Mouse (Mus musculus): ENCODE measurements at regions not wholly inside any gene's neighbourhood (a gene's known extent, or its start where the extent isn't known, plus 50 kb on each side); places are given as distances from the start of the nearest gene placed in this dataset.

DNA sequence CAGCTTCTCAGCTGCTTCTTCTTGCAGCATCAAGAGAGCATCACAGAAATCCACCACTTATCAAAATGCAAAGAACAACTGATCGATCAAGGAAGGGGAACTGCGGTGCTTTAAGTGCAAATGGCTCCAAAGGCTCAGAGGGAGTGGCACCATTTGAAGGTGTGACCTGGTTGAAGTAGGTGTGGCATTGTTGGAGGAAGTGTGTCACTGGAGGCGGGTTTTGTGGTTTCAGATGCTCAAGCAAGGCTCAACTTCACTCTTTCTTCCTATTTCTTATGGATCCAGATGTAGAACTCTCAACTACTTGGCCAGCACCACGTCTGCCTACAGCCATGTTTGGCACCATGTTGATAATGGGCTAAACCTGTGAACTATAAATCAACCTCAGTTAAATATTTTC, 334.5 kb downstream of the Lpin1 start:
- no peak for ATAC-seq (replicated peaks; ENCODE audit: low FRiP score, poor library complexity, severe bottlenecking)

DNA sequence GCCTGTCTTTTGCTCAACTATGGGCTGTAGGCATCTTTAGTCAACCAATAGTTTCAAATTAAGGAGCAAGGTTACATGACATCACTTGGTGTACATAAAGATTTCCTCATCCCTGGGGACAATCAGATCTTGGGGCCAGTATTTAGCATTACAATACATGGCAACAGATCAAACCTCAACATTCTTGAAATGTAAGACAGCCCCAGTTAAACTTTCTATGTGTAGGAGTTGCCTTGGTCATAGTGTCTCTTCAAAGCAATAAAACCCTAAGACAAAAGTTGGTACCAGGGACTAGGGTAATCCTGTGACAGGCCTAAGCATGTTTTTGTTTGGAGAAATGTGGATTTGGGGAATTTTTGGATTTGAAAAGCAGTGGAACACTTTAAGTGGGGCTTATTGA, 338.3 kb downstream of the Lpin1 start:
- no peak for ATAC-seq (replicated peaks; ENCODE audit: low FRiP score, poor library complexity, severe bottlenecking)

DNA sequence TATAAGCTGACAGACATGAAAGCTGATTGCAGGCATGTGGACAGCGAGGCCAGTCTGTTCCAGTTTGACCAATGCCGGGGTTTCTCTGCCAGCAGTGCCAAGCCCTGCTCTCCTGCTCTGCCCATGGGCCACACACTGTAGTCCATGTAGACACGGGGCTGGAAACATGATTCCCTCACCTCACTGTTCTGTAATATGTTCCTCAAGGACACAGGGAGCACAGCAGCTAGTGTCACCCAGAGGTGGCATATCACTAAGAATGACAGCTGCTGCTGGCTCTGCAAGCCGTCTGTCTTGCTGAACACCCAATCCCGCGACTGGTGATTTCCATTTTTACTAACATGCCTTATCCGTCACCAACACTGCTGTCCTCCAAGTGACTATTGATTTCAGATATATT, 339.9 kb downstream of the Lpin1 start:
- no peak for ATAC-seq (replicated peaks; ENCODE audit: low FRiP score, poor library complexity, severe bottlenecking)

DNA sequence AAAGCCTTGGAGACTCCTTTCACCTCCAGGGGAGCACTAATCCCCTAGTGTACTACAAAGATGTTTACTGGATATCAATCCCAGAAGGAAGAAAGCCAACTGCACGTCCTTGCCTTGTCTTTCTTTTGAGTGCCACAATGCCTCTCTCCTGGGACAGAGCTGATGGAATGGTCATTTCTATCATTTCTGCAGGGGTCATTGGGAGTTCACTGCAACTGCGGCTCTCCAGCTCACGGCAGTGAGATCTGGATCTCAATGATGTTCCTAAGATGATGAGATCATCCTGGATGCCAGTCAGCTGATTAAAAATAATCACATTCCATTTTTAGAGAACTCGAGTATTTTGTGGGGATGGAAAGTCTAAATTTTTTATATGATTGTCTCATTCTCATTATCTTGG, 341.1 kb downstream of the Lpin1 start:
- no peak for ATAC-seq (replicated peaks; ENCODE audit: low FRiP score, poor library complexity, severe bottlenecking)

DNA sequence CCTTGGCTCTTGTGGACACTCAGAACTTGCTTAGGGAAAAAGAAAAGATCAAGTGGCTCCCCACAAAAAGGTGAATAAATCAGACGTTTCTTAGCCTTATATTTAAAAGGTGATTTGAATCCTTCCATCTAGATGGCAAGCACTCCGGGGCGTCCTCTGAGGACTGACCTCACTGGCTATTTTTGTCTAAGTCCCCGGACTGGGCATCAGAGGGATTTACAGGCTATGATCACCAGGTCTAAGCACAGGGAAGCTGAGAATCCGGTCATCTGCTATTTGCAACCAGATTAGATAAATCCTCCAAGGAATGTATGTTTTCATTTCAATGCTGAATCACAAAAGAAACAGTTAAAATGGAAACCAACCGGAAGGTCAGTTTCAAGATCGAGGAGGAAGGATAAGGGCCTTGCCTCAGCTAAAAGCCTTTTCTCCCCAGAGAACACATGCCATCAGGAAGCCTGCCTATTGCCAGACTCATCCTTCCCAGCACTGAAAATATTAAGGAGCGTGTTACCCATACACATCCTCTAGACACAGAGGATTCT, 342.1 kb downstream of the Lpin1 start:
- ATAC-seq (replicated peaks; ENCODE audit: low FRiP score, poor library complexity, severe bottlenecking) = no peak

DNA sequence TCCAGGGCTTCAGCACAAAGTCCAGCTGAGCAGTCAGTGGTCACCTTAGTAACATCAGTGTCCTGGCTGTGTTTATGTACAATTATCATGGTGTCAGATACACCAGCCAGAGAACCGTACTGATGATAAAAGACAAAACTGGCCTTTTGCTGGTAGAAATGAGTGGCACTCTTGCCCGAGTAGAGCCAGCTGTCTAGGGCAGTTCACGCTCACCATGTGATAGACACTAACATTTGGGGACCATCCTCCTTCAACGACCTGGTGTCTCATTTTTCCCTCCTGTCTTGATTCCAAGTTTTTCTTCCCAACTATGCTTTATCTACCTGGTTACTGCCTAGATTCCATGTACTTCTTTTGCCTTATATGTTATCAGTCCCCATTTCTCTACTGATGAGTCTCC, 349.3 kb downstream of the Lpin1 start:
- ATAC-seq (replicated peaks; ENCODE audit: low FRiP score, poor library complexity, severe bottlenecking) = no peak

DNA sequence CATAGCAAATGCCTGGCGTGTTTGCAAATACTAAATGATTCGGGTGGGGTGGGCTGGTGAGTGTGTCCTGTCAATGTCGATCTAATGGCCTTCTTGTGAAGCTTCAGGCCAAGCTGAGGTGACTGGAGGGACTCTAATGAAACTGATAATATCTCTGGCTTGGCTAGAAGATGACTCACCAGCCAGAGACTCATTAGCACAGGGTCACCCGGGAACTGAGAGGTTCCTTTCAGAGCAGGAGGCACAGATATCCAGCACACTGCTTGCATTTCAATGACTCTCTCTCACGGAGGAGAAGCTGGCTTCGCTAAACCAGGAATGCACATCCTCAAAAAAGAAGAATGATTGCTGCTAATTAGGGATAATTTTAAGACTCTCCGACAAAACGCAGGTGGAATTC, 349.8 kb downstream of the Lpin1 start:
- no peak for ATAC-seq (replicated peaks; ENCODE audit: low FRiP score, poor library complexity, severe bottlenecking)

DNA sequence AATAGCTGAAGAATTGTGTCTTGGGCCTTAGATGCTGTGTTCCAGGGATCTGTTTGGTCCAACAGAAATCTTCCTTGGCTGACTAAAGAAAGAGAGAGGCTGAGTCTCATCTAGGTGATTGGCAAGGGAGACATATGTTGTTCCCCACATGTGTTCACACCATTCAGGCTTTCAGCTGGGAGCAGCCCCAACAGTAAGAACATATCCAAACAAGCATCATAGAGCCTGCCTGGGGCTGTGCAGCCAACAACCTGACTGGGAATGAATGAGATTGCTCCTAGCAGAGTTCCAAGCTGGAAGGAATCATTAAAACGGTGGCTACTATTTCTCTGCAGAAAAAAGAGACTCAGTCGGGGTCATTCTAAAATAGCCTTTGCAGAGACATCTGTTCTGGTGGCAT, 350.3 kb downstream of the Lpin1 start:
- no peak for ATAC-seq (replicated peaks; ENCODE audit: low FRiP score, poor library complexity, severe bottlenecking)

DNA sequence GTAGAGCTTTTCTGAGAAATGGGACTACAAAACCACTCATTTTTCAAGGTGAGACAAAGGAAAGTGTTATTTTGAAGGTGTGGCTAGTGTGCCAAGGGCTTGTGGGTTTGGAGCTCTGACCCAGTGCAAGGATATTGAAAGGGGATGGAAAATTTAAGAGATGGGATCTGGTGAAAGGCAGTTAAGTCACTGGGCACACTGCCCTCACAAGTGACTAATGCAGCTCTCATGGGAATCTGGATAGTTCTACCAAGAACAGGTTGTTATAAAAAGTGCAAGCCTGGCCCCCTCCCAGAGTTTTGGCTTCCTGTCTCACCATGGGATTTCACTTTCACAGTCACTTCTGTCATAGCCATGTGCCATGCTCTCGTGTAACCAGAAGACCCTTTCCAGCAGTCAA, 360.1 kb downstream of the Lpin1 start:
- no peak for ATAC-seq (replicated peaks; ENCODE audit: low FRiP score, poor library complexity, severe bottlenecking)

DNA sequence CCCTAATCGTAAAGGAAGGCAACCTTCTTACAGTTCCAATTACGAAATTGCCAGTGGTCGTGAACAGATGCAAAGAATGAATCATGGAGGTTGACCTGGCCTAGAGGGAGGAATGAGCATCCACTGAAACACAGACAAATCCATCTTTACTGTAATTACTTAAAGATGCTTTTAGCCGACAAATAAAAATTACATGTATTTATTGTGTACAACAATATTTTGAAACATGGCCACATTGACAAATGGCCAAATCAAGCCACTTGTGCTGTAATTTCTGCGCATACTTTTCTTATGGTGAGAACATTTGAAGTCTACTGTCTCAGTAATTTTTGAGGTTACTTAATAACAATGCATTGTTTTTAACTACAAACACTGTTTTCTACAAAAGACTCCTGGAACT, 360.7 kb downstream of the Lpin1 start:
- ATAC-seq (replicated peaks; ENCODE audit: low FRiP score, poor library complexity, severe bottlenecking) = no peak

DNA sequence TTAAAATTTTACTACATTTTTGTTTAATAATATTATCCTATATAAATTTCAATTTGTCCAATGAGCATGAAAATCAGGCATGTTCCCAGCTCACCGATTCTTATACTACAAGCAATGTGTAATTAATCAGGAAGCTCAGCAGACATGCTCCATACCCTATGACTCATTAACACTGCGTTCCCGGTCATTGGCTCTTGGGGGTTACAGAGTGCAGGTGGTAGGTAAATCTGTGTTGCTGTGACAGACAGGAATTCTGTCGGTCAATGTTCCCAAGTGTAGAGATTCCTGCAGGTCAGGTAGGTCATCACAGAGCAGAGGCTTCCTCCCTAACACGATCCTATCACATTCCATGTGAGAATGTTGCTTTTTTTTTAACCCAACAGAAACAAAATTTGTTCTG, 371.0 kb downstream of the Lpin1 start:
- ATAC-seq (replicated peaks; ENCODE audit: low FRiP score, poor library complexity, severe bottlenecking) = no peak

DNA sequence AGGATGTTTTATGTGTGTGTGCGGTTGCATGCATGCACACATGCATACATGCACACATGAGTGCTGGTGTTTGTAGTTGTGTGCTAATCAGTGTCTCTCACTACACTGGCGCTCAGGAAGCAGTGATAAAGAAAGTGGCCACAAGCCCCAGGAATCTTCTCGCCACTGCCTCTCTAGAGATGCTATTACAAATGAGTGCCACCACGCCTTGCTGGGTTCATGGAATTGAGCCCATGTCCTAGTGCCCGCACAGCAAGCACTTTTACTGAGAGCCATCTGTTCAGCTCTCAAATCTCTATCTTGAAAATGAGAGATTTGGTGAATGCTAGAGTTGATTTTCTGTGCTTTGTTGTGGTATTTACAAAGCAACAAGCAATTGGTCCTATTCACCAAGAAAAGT, 373.3 kb downstream of the Lpin1 start:
- ATAC-seq (replicated peaks; ENCODE audit: low FRiP score, poor library complexity, severe bottlenecking) = no peak

DNA sequence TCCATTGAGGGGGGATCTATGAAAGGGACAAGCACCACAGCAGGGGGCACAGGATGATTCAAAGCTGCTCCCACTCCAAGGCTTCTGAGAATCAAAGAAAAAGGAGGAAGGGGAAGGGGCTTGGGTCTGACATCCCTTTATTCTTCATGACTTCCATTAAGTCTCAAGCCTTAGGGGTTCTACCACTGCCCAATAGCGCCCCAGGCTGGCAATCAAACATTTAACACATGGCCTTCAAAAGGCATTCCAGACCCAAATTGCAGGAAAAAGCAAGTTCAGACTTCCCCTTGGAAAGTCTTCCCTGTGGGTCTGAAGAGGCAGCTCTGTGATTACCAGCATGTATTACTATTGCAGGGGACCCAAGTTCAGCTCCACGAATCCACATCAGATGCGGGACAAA, 377.2 kb downstream of the Lpin1 start:
- ATAC-seq (replicated peaks; ENCODE audit: low FRiP score, poor library complexity, severe bottlenecking) = no peak

DNA sequence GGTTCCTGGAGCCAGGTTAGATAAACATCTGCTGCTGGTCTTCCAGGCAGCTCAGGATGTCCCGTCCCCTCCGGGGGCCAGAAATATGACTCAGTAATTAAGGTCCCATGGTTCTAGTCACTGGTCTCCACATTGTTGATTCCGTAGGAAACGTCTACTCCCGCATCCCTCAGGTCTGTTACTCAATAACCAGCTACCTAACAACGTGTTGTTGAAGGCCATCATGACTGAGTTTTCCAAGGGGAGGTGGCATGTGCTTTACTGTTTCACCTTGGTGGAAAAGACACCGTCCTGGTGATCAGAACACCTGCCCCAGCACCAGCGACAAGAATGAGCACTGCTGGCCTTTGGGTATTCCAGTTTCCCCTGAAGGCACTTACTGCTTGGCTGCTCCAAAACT, 377.9 kb downstream of the Lpin1 start:
- ATAC-seq (replicated peaks; ENCODE audit: low FRiP score, poor library complexity, severe bottlenecking) = no peak

DNA sequence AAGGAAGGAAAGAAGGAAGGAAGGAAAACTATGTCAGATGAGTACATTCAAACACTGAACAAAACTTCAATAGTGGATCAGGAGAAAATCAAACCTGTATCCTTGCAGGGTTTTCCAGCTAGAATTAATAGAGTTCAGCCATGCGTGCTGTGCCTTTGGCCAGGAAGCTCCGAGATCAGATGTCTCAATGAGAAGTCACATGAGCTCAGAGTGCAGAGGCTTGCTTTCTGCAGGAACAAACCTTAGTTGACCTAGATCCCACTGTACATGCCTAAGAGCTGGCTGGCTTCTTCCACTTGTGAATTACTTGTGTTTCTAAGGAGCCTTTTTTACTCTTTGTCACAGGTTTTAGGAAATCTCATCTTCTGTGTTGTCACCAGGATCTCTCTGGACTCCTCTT, 378.7 kb downstream of the Lpin1 start:
- ATAC-seq (replicated peaks; ENCODE audit: low FRiP score, poor library complexity, severe bottlenecking) = no peak

DNA sequence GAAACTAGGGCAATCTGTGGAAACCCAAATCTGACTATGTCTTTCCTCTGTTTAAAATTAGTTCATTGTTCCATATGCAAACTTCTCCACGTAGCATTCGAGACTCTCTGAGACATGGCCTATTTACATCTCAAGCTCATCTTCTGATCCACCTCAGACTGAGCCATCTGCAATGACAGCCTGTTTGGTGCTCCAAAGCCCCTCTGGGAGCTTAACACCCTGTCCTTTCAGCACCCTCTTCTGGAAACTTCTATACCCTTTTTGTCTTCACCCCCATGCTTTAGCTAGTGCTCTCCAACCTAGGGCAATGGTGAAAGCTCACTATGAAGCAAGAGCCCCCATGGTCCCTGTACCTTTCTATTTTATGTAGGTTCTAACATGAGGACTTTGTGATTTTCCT, 379.7 kb downstream of the Lpin1 start:
- no peak for ATAC-seq (replicated peaks; ENCODE audit: low FRiP score, poor library complexity, severe bottlenecking)

DNA sequence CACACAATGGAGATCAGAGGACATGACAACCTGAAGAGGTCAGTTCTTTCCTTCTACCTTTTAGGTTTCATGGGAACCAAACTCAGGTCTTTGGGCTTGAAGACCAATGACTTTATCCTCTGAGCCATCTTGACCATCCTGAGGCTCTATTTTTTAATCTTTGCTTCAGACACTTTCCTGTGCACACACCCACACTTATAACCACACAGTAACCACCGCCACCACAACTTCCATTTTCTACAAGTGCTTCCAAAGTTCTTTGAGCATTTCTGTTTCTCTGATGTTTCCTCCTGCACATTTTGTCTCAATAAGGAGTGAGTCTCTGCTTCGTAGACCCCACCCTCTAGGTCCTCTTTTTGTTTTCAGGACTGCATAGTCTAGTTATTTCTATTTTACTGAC, 385.3 kb downstream of the Lpin1 start:
- no peak for ATAC-seq (replicated peaks; ENCODE audit: low FRiP score, poor library complexity, severe bottlenecking)

DNA sequence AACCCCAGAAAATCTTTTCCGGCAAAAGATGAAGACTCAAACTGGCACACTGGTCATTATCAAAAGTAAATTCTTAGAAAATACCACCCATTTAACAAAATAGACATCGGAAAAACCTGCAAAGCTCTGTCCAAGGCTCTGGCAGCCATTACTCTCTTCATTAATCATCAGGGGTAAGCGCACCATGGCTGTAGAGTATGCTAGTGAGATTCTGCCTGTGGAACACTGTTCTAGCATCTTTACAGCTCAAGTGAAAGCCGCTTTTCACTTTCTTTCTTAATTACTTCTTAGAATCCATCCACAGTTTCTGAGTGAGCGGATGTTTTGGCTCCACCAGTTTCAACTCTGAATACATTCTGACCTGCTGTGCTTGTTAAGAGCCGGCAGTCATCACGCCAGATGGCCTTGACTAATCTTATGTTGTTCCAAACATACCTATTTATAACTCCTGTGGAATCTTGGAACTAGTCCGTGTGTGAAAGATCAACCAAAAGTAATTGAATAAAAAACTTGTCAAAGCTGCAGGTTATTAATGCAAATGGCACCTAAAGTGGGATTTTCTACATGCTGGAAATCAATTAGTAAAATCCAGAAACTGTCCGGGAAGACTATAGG, 387.8 kb downstream of the Lpin1 start:
- no peak for ATAC-seq (replicated peaks; ENCODE audit: low FRiP score, poor library complexity, severe bottlenecking)

DNA sequence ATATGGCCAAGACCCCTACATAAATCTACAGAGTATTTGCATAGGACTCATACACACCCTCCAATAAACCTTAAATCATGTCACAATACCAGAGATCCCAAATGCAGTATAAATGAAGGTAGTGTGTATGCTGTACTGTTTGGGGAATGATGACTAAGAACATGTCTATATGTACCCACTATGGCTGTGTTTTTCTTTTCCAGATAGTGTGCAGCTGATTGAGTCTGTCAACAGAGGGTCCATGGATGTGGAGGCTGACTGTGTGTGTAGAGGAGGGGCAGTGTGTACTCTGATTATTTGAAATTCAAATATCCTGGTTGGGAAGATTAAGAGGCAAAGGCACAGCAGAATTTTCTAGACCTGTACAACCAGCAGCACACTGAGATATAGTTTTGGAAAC, 388.6 kb downstream of the Lpin1 start:
- ATAC-seq (replicated peaks; ENCODE audit: low FRiP score, poor library complexity, severe bottlenecking) = no peak

DNA sequence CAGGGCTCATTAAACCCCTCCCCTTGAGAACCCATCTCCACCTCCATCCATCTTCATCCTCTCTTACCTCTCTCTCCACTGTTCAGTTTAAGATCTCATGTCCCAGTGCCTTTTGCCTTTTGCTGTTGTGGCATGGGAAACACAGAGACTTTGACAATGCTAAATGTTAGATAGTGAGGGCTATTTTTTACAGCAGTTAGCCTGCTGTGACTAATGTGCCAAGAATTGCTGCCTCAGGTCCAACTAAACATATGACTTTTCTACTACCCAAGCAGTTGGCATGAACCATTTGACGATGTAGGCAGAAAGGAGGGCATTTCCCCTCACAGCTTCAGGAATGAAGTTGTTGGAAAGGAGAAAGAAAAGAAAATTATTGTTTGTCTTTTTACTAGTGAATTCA, 389.6 kb downstream of the Lpin1 start:
- ATAC-seq (replicated peaks; ENCODE audit: low FRiP score, poor library complexity, severe bottlenecking) = no peak

DNA sequence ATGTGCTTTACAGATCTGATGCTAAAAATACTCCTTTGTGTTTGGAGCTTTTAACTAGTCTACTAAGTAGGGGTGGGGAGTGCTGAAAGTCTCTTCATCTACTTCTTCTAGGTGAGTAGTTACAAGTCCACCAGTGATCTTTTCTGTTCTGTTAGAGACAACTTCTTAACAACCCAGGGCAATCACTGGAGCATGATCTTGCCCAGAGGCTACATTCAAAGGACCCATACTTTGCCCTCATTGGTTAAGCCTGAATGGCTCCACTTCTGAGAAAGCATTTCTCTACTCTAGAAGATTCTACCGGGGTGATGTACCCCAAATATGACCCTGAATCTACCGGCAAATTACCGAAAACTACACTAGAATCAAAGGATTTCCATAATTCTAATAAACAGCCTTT, 390.2 kb downstream of the Lpin1 start:
- ATAC-seq (replicated peaks; ENCODE audit: low FRiP score, poor library complexity, severe bottlenecking) = no peak

DNA sequence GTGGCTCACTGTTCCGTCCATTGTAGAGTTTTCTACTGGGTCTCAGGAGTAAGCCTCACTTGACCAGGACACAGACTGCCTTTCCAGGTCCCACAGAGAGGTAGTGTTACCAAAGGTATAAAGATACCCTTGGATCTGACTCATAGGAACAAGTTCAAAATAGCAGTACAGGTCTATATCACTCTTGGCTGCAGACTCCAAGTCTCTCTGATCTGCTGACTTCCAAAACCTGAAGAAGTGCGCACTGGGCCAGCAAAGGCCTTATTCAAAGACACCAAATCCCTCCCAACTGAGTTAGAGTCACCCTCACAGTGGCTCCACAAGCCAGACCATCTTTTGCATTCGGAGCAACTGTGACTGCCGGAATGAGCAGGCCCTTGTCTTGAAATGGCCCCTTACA, 391.9 kb downstream of the Lpin1 start:
- ATAC-seq (replicated peaks; ENCODE audit: low FRiP score, poor library complexity, severe bottlenecking) = no peak
